Mouse (Mus musculus) lung, adult 2 months (tissue): ENCODE data around the gene Pcgf1.

Source experiments
- CTCF ChIP-seq: fragments of 200-500 bp; IDR thresholded peaks from 2 replicates; pipeline ENCODE4 v1.5.1; 2011; ENCODE audit warnings: mild to moderate bottlenecking, low read length, control low read depth; ENCODE audit not compliant: insufficient read depth
- POLR2A ChIP-seq: fragments of 200-500 bp; IDR thresholded peaks from 2 replicates; pipeline ENCODE4 v1.6.1; 2011; ENCODE audit warnings: low read depth, mild to moderate bottlenecking, control low read depth, low read length, borderline replicate concordance; ENCODE audit errors: extremely low read depth

DNA sequence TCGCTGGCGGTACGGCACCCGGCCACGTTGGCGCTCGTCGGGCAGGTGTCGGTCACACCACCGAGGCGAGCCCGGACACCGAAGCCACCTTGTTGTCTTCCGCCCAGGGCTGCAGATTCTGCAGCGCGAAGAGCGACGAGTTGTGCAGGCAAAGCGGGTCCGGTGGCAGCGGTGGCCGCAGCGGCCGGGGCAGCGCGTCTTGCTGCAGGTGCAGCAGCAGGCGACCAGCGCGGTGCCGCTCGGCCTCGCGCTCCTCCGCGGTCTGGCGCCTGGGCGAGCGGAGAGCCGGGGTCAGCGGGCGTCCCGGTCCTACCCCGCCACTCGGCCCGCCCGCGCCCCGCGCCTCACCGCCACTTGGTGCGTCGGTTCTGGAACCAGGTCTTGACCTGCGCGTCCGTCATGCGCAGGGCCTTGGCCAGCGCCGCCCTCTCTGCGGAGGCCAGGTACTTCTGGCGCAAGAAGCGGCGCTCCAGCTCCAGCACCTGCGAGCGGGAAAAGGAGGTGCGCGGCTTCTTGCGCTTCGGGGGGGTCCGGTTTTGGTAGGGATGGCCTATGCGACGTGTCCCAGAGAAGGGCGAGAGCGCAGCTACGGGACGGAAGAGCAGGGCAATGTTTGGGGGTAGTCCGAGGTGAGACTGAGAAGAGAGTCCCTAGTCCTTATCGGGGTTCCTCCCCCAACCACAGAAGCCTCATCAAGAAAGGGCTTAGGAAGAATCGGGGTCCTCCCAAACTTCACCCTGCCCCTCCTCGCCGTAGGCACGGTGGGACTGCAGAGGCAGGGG, 8.8 kb upstream of the Pcgf1 start:
- TF ChIP-seq CTCF (no peak), POLR2A (no peak)
